Mouse (Mus musculus) neural tube, embryonic 13.5 days (tissue): ENCODE results near the gene Tubg2. TPM values are rescaled to one million over a fixed set of nuclear protein-coding genes. Genes with fewer than 3 reads are reported as not detected.
"Not testable (repeated sequence)": the region's sequence is repeated elsewhere in the genome, so short reads cannot be mapped to it uniquely, and the experiment has no call there.

Experiments
- ATAC-seq: fragments of 200-750 bp; cut with Nextera tagmentation; 2 replicates; pipeline ENCODE4 v1.8.0; 2017; ENCODE audit warnings: low read depth, mild to moderate bottlenecking, moderate TSS enrichment, moderate library complexity
- H3K27ac ChIP-seq: fragments of 300-500 bp; sonication (generic); replicated peaks from 2 replicates; pipeline ENCODE4 v1.5.1; 2015; ENCODE audit warnings: moderate library complexity, mild to moderate bottlenecking, inconsistent platforms
- H3K27me3 ChIP-seq: fragments of 300-500 bp; sonication (generic); 2 replicates; pipeline ENCODE4 v1.6.1; 2015; ENCODE audit warnings: mild to moderate bottlenecking, inconsistent platforms
- H3K36me3 ChIP-seq: fragments of 300-500 bp; sonication (generic); 2 replicates; pipeline ENCODE4 v1.6.1; 2015; ENCODE audit warnings: mild to moderate bottlenecking, inconsistent platforms
- H3K4me1 ChIP-seq: fragments of 300-500 bp; sonication (generic); replicated peaks from 2 replicates; pipeline ENCODE4 v1.6.1; 2015; ENCODE audit warnings: inconsistent platforms
- H3K4me2 ChIP-seq: fragments of 300-500 bp; sonication (generic); 2 replicates; pipeline ENCODE4 v1.6.1; 2015; ENCODE audit warnings: inconsistent platforms, mild to moderate bottlenecking, moderate library complexity
- H3K4me3 ChIP-seq: fragments of 300-500 bp; sonication (generic); 2 replicates; pipeline ENCODE4 v1.5.1; 2015; ENCODE audit warnings: mild to moderate bottlenecking, inconsistent platforms
- H3K9ac ChIP-seq: fragments of 300-500 bp; sonication (generic); 2 replicates; pipeline ENCODE4 v1.6.1; 2015; ENCODE audit warnings: moderate library complexity, mild to moderate bottlenecking, inconsistent platforms
- H3K9me3 ChIP-seq: fragments of 300-500 bp; sonication (generic); 2 replicates; pipeline ENCODE4 v1.6.1; 2016; ENCODE audit warnings: inconsistent platforms
- WGBS: fragments of 180-500 bp; shearing (Covaris S2); methylation state at CpG from one replicate; pipeline ENCODE4 v1.1.7; 2015; 5-methylcytosine and 5-hydroxymethylcytosine counted together
- polyA plus RNA-seq: library from polyadenylated mRNA; unstranded; fragments of >200 nt; fragmentation: Nextera tagmentation; extraction: Ambion mirVana; gene quantifications from 2 replicates; pipeline ENCODE4 v1.2.1, GENCODE M21; 2015

Gene Tubg2
- 35.5 and 38.9 TPM in 2 replicates for polyA plus RNA-seq

DNA sequence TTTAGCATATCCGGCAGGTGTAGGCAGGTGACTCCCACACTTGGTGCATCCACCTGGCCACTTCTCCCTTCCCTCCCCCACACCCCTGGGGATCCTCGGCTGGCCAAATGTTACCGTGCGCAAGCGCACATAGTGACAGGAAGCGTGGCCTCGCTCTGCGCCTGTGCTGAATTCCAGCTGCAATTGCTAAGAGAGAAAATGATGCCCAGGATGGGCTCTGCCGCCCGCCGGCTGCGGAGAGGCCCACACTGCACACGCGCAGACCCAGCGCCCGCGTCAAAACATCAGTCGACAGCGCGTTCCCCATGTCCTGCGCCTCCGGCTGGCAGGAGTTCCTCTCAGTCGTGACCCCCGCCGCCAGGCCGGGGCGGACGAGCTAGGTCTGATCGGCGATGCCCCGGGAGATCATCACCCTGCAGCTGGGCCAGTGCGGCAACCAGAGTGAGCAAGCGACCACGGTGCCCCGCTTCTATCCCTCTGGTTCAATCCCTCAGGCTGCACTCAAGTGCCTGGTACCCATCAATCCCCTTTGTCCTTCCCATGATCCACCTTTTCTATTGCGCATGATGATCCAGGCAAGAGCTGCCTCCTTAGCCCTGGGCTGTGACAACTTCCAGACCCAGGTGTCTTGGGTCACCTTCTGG lies at the start of gene Tubg2:
TSS of gene Tubg2 (plus strand) at position 180 of the 644 bp plus-strand sequence.
- Histone ChIP-seq H3K4me2 (peak within 1 kb of the TSS; percentile 73), H3K27ac (peak within 1 kb of the TSS; percentile 94), H3K4me1 (peaks cover 18% of the 10 kb centered on the region), H3K27me3 (peaks cover 21% of the 10 kb centered on the region), H3K36me3 (peaks cover 5% of the 10 kb centered on the region; the same call in 1 of the 2 replicates), H3K4me3 (peak within 1 kb of the TSS; percentile 45), H3K9me3 (no peaks in the 10 kb centered on the region), H3K9ac (peak within 1 kb of the TSS; percentile 81)
- WGBS: 2% methylated on average over 36 of the region's 36 CpGs
- peak; percentile 94 for ATAC-seq

DNA sequence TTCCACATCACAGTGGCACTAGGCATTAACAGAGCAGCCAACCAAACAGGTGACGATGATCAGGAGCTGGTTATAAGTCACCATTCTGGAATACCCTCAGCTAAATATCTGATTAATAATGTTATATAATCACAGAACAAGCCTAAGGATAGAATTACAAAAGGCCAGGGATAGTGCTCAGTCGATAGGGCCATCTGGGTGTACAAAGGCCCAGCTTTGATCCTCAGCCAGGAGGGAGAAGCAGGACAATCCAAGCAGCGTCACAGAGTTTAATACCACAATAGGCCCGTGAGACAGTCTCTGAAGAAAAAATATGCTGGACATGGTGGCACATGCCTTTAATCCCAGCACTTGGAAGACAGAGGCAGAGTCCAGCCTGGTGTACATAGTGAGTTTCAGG lies 46.4 kb upstream of the Tubg2 start:
- H3K36me3 ChIP-seq: peaks cover 21% of the 10 kb centered on the region
- no peak overlapping the region for H3K9ac ChIP-seq
- no peak overlapping the region for H3K27ac ChIP-seq
- H3K27me3 ChIP-seq: no peaks in the 10 kb centered on the region
- H3K4me3 ChIP-seq: no peak overlapping the region
- 0 out of 2 replicates have a peak, but pooled peaks cover 4% of the 10 kb centered on the region for H3K9me3 ChIP-seq
- H3K4me2 ChIP-seq: no peak overlapping the region
- WGBS: 63% methylated on average over 4 of the region's 4 CpGs
- H3K4me1 ChIP-seq: peaks cover 13% of the 10 kb centered on the region; the same call in 1 of the 2 replicates
- no peak for ATAC-seq

- no peak for ATAC-seq
- 0 out of 2 replicates have a peak, but pooled peaks cover 4% of the 10 kb centered on the region for H3K9me3 ChIP-seq
- WGBS: 58% methylated on average over 5 of the region's 5 CpGs
- H3K27ac ChIP-seq: no peak overlapping the region
- H3K36me3 ChIP-seq: peaks cover 12% of the 10 kb centered on the region
- no peaks in the 10 kb centered on the region for H3K27me3 ChIP-seq
- H3K9ac ChIP-seq: no peak overlapping the region
- peaks cover 27% of the 10 kb centered on the region for H3K4me1 ChIP-seq
- no peak overlapping the region for H3K4me3 ChIP-seq
- no peak overlapping the region for H3K4me2 ChIP-seq
Measured at GRCm38 (mm10) chr11:101110708-101111107, 45.0 kb upstream of the Tubg2 start.

- no peak for ATAC-seq
- Histone ChIP-seq H3K4me1 (peaks cover 31% of the 10 kb centered on the region), H3K27me3 (no peaks in the 10 kb centered on the region), H3K4me3 (no peak overlapping the region), H3K9ac (no peak overlapping the region), H3K27ac (no peak overlapping the region), H3K9me3 (0 out of 2 replicates have a peak, but pooled peaks cover 4% of the 10 kb centered on the region), H3K4me2 (no peak overlapping the region), H3K36me3 (peaks cover 8% of the 10 kb centered on the region)
- 92% methylated on average over 4 of the region's 4 CpGs for WGBS
Measured at GRCm38 (mm10) chr11:101111178-101111577, 44.5 kb upstream of the Tubg2 start.

DNA sequence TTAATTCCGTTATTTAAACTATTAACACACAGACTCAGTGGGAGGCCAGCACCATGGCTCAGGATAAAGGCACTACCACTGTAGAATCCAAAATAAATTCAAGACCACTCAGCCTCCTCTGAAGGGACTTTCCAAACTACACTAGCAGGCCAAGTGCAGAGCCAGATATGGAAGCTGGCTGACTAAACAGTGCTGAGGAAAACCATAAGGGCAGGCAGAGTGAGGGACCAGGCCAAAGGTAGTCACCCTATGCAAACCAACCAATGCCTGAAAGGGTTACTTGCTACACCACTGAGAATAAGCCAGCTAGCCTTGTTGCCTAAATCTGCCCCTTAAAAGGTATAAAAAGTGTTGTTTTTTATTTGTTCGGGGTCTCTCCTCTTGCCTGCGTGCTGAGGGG lies 43.5 kb upstream of the Tubg2 start:
- no peak for ATAC-seq
- H3K27ac ChIP-seq: no peak overlapping the region
- 84% methylated on average over 3 of the region's 3 CpGs for WGBS

GRCm38 (mm10) chr11:101115564-101115963 lies 40.1 kb upstream of the Tubg2 start:
- H3K4me1 ChIP-seq: peaks cover 63% of the 10 kb centered on the region
- H3K27ac ChIP-seq: peak overlapping the region; percentile 71
- no peaks in the 10 kb centered on the region for H3K27me3 ChIP-seq
- 34% methylated on average over 2 of the region's 2 CpGs for WGBS
- H3K9ac ChIP-seq: peak overlapping the region; percentile 14; the same call in 1 of the 2 replicates
- no peak for ATAC-seq
- 0 out of 2 replicates have a peak, but pooled peaks cover 4% of the 10 kb centered on the region for H3K9me3 ChIP-seq
- H3K4me2 ChIP-seq: peak overlapping the region; percentile 22
- peaks cover 13% of the 10 kb centered on the region for H3K36me3 ChIP-seq
- no peak overlapping the region for H3K4me3 ChIP-seq

More for the DNA sequence above, 43.5 kb upstream of the Tubg2 start:
- Histone ChIP-seq H3K4me2 (no peak overlapping the region), H3K9me3 (0 out of 2 replicates have a peak, but pooled peaks cover 4% of the 10 kb centered on the region), H3K36me3 (peaks cover 13% of the 10 kb centered on the region), H3K27me3 (no peaks in the 10 kb centered on the region), H3K4me3 (no peak overlapping the region), H3K9ac (no peak overlapping the region; the same call in 1 of the 2 replicates), H3K4me1 (peaks cover 42% of the 10 kb centered on the region)

- Histone ChIP-seq H3K9ac (peak overlapping the region; percentile 96), H3K36me3 (peaks cover 17% of the 10 kb centered on the region), H3K4me1 (peaks cover 65% of the 10 kb centered on the region), H3K9me3 (0 out of 2 replicates have a peak, but pooled peaks cover 2% of the 10 kb centered on the region), H3K27ac (no peak overlapping the region), H3K4me2 (peak overlapping the region; percentile 93), H3K27me3 (no peaks in the 10 kb centered on the region), H3K4me3 (peak overlapping the region; percentile 81)
- 51% methylated on average over 4 of the region's 4 CpGs for WGBS
- no peak for ATAC-seq
Measured at GRCm38 (mm10) chr11:101118105-101118504, 37.6 kb upstream of the Tubg2 start.

DNA sequence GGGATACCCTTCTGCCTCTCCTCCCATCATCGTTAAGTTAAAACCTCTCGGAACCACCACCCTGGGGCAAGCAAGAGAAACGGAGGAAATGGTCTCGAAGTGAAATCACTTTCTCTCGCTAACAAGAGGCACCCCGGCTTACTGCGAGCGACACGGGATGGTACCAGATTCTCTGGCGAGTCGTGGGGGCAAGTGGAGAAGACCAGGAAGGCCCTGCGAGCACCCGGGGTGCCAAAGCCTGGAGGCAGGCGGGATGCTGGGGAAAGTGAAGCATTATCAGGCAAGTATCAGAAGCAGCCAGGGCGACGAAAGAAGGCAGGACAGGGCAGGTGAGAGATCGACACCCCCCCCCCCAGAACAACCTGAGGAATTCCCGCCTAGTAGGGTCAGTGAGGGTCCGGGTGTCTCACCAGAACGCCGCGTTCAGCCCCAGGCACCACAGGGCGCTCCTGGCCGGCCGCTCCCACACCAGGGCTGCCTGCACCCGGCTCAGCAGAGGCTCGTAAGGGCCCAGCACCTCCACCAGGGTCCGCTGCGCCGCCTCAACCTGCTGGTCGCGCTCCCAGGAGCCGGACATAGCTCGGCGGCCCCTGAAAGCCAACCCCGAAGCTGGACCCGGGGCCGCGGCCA lies 36.5 kb upstream of the Tubg2 start:
- peak overlapping the region; percentile 81 for H3K4me3 ChIP-seq
- H3K4me1 ChIP-seq: peaks cover 65% of the 10 kb centered on the region
- H3K36me3 ChIP-seq: peaks cover 27% of the 10 kb centered on the region
- WGBS: under 1% methylated on average over 39 of the region's 39 CpGs
- peak overlapping the region; percentile 87 for H3K27ac ChIP-seq
- peak overlapping the region; percentile 93 for H3K4me2 ChIP-seq
- no peaks in the 10 kb centered on the region for H3K27me3 ChIP-seq
- H3K9me3 ChIP-seq: no peaks in the 10 kb centered on the region
- H3K9ac ChIP-seq: peak overlapping the region; percentile 96
- ATAC-seq: peak; percentile 78

DNA sequence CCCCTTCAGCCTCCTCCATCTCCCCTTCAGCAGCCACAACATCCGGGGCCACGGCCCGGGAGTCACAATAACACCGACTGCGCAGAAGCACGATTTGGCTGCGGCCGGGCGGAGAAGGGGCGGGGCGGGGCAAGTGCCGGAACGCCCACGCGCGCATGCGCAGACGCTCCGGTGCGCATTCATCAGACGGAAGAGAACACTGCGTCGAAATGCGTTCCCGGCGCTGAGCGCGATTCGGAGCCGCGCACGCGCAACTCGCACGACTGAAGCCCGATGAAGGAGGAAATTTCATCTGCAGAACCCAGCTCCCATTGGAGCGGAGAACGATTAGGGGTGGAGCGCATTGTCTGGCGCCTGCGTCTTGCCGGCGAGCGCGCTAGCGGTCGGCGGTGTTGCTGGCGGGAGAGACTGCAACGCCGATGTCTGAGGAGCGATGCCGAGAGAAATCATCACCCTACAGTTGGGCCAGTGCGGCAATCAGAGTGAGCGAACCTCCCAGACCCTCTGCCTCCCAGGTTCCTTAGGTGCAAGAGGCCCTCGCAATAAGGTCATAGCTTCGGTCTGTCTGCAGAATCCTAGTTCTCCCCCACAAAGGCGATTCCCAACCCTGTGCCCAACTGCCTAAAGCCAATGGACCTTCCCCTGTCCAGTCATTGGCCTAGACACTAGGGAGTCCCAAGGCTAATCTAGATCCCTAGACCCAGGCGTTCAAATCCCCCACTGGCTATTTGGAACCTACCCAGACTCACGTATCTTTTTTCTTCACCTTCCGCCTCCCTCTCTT lies 35.8 kb upstream of the Tubg2 start, which contains the start of the genes Retreg3 and Tubg1:
TSS of gene Retreg3 (minus strand) at position 133 of the 784 bp plus-strand sequence.
TSS of gene Tubg1 (plus strand) at position 178 of the 784 bp plus-strand sequence.
- under 1% methylated on average over 61 of the region's 61 CpGs for WGBS

GRCm38 (mm10) chr11:101120545-101121188 lies 35.0 kb upstream of the Tubg2 start:
- H3K4me1 ChIP-seq: peaks cover 51% of the 10 kb centered on the region
- H3K9ac ChIP-seq: peak overlapping the region; percentile 83
- WGBS: 25% methylated on average over 19 of the region's 19 CpGs

More for the DNA sequence above, 35.8 kb upstream of the Tubg2 start, which contains the start of the genes Retreg3 and Tubg1:
- Histone ChIP-seq H3K27ac (peak within 1 kb of the TSS; percentile 89), H3K4me1 (peaks cover 58% of the 10 kb centered on the region), H3K27me3 (no peaks in the 10 kb centered on the region), H3K4me3 (peak within 1 kb of the TSS; percentile 81), H3K9me3 (no peaks in the 10 kb centered on the region), H3K9ac (peak within 1 kb of the TSS; percentile 96), H3K36me3 (peaks cover 28% of the 10 kb centered on the region), H3K4me2 (peak within 1 kb of the TSS; percentile 93)
- ATAC-seq: peak; percentile 98

GRCm38 (mm10) chr11:101124494-101124893 lies 31.2 kb upstream of the Tubg2 start:
- not testable (repeated sequence) for ATAC-seq, H3K27ac ChIP-seq, H3K4me3 ChIP-seq, H3K9me3 ChIP-seq, H3K9ac ChIP-seq, H3K27me3 ChIP-seq, H3K4me2 ChIP-seq
- Histone ChIP-seq H3K36me3 (peaks cover 47% of the 10 kb centered on the region), H3K4me1 (peaks cover 16% of the 10 kb centered on the region)
- WGBS: 93% methylated on average over 8 of the region's 8 CpGs

More at GRCm38 (mm10) chr11:101120545-101121188, 35.0 kb upstream of the Tubg2 start:
- Histone ChIP-seq H3K27me3 (no peaks in the 10 kb centered on the region), H3K36me3 (peaks cover 35% of the 10 kb centered on the region), H3K4me3 (peak overlapping the region; percentile 81), H3K27ac (peak overlapping the region; percentile 89), H3K4me2 (peak overlapping the region; percentile 79), H3K9me3 (no peaks in the 10 kb centered on the region)
- no peak; the same call in 1 of the 2 replicates for ATAC-seq
